Mouse (Mus musculus) left cerebral cortex, postnatal 25 days (tissue): Measurements from ENCODE around the gene Klf12. TPM values are rescaled to one million over a fixed set of nuclear protein-coding genes. Genes with fewer than 3 reads are reported as not detected.
A peak's percentile ranks its signal among the peaks of the same experiment; 100 is the strongest.
"Not testable (repeated sequence)": the region's sequence is repeated elsewhere in the genome, so short reads cannot be mapped to it uniquely, and the experiment has no call there.

Source experiments
- DNase-seq, 2 experiments: peaks; one replicate each; pipeline ENCODE4 v3.0.0; 2022; ENCODE audit warnings: low spot score in 2 of 2, mixed read lengths in 1 of 2
- intact Hi-C: fragments of 180-260 bp; cut with DNase I; formaldehyde crosslinking; loops from one replicate; pipeline ENCODE4 v1.15.1; 2025
- total RNA-seq, 2 experiments: library from RNA; stranded (reverse); gene quantifications; 2 replicates each; pipeline ENCODE4 v1.2.3; 2021

The Klf12 gene
- total RNA-seq, 2 experiments from 2014 or later: 45.1 to 51.3 TPM

DNA sequence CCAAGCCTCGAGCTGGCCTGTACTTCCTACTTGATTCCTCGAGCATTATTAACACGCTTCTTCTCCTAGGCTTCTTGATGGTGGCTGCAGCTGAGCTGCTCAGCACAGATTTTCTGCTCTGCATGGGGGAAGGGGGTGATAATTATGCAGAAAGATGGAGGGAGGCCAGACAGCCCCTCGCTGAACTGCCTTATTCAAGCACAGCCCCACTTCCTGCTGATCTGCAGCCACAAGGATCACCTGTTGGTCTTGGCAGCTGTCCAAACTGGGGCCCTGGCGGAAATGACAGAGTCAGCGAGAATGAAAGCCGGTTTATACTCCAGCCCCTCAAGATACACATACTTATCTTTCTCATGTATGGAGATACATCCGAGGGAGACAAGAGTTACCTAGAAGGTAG is 341.3 kb downstream of the Klf12 start:
- DNase-seq: peak; percentile 13 to 21
- intact Hi-C loops: loop anchor here (5.0 kb wide), 1 partner anchor 344 kb away; no protein-coding TSS in a partner anchor

DNA sequence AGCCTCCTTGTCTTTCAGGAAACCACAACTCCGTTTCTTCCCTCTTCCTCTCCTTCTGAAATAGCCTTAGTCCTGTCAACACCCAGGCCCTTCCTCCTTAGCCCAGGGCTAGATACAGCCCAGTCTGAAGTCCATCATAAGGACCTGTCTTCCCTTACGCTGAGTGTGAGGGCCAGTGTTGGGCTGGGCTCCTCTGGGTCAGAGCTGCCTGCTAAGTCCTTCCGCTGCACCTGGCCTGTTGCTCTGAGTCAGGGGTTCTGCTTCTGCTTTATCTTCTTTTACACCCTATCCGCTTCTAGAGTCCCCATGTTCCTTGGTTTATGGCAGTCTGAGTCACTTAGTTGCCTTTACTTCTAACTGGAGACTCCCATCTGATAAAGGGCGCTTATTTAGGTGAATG is 351.0 kb downstream of the Klf12 start:
- DNase-seq: no peak
- intact Hi-C loops: loop anchor here (2.0 to 5.0 kb wide), 3 partner anchors 554 to 1493 kb away; no protein-coding TSS in a partner anchor

DNA sequence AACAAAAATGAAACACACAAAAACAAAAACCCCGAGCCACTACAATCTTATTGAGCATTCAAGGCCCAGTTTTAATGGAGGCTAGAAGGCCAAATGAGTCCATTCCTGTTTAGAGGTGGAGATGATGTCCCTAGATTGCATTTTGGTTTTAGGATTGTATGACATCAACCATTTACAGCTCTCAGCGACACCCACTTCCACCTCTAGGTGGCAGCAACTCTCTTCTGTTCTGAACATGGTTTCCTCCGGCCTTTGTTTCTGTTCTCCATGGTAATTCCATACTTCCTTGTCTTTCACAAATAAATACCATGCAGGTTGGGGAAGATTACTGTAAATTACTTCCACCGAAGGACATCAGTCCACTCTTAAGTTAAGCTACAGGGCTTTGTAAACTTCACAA is 352.6 kb downstream of the Klf12 start:
- peak; percentile 80 to 86 for DNase-seq
- intact Hi-C loops: loop anchor here (2.0 to 5.0 kb wide), 3 partner anchors 555 to 1495 kb away; no protein-coding TSS in a partner anchor

DNA sequence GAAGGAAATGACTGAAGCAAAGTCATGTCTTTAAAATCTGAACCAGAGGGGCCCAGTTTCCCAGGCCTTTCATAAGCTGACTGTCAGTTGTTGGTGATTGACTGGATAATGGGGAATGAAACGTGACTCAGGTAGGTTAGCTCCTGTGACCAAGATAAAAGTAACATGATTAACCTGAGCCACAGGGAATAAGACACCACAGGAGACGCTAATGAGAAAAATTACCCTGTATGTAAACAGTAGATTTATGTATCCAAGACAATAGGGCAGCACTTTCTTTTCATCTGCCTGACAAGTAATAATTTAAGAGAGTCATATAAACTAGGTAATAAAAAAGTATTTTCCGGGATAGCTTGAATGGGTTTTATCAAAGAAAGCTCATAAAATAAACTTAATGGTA is 372.6 kb downstream of the Klf12 start:
- intact Hi-C loops: no loop called here
- DNase-seq: no peak

DNA sequence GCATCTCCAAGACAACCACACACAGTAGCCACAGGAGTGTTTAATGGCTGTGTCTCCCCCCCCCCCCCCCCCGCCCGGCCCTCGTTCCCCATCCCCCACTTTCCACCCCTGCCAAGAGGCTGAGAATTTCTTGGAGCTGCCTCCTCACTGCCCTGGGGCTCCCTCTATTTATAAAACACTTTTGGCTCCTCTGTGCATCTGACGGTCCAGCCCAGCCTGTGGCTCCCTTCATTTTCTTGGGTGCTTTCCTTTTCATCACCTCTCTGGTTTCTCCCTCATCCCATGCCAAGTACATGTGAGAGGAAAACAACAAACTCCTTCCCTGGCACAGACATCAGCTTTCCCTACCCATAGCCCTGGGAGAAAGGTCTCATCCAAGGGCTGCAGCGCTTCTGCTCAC is 373.6 kb downstream of the Klf12 start:
- intact Hi-C loops: no loop called here
- DNase-seq: no peak

DNA sequence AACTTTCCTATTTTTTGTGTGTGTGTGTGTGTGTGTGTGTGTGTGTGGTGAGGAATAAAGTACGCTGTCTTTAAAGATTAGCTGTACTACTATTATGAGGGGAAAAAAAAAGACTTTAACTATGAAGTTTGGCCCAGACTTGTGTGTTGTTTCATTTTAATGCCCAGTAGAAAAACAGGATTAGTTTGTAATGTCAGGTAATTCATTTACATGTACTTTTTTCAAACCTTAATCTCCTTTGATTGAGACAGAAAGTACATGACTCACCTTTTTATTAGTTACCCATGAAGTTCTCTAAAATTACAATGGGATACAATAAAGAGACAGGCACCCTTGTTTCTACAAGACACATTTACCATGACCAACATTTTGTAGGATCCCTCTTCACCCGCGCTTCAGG is 383.6 kb downstream of the Klf12 start:
- no peak for DNase-seq

DNA sequence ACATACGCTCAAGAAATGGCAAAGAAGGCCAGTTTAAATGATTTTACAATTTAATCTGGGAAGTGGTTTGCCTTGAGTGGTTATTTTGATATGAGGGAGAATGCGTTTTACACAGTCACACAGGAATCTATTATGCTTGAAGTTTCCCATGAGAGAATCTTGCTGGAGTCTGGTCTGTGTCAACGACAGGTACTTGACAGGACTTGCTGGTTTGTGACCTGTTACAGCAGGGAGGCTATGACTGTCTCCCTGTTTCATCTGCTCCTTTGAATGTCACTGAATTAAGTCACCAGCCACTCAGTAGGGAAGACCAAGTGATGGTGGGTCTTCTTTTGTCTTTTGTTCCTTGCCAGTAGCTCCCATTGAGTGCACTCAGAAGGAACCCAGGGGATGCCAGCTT is 385.6 kb downstream of the Klf12 start:
- no peak for DNase-seq
- intact Hi-C loops: no loop called here

More for the DNA sequence above, 383.6 kb downstream of the Klf12 start:
- intact Hi-C loops: no loop called here

DNA sequence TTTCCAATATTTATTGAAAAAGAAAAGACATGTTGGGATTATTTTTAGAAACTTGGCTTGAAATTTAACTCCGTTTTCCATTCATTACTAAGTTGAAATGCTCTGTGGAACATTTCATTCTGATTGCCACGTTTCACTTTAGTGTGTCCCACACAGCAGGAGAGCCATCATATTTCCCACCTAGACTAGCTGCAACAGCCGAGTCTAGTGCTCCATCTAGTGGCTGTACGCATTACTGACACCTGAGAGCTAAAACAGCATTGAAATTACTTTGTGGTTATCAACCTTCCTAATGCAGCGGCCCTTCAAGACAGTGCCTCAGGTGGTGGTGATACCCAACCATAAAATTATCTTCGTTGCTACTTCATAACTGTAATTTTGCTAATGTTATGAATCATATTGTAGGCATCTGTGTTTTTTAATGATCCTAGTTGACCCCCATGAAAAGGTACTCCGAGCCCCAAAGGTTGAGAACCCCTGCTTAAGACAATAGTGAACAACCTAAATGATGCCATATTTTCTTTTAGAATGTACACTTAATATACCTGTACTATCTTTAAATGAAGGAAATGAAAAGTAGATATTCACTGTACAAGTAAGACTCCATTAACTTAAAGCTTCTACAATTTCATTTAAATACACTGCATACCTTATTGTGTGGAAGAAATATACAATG is 389.6 kb downstream of the Klf12 start:
- intact Hi-C loops: loop anchor here (1.0 to 5.0 kb wide), 3 partner anchors 148 to 753 kb away; partner anchors contain the start of gene Klf5
- peak; percentile 82 to 87 for DNase-seq

DNA sequence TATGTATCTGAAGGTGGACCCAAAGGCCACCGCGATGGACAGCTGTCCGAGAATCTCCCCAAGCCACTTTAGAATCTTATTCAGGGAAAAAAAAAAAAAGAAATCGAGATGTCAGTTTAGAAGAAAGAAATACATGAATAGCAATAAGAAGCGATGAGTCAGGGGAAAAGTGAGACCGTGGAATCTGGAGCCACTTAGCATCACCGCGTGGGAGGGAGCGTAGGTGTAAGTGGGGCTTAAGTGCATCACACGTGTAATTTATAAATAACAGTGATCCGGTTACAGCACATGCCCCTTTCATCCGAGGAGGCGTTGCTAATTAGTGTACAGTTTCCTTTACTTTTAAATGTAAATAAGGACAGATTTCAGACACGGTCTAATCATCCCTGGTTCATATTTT is 390.4 kb downstream of the Klf12 start:
- intact Hi-C loops: loop anchor here (1.0 to 5.0 kb wide), 3 partner anchors 147 to 752 kb away; partner anchors contain the start of gene Klf5
- DNase-seq: peak; percentile 49 to 74

DNA sequence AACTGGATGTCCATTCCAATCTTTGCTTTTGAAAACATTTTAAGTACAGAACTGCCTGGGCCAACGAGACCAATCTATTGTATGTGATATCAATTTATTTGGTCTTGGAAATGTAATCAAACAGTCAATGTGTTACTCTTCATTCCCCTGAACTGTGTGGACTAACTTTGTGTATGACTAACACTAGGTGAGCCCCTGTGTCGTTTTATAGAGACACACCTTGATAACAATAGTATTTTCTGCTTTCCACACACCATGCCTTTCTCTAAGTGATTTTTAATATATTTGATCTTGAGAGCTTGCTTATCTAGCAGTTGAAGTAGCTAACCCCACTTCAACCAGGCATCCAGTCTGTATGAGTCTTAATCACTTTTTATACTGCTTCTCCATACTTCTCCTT is 398.0 kb downstream of the Klf12 start:
- intact Hi-C loops: no loop called here
- DNase-seq: no peak

DNA sequence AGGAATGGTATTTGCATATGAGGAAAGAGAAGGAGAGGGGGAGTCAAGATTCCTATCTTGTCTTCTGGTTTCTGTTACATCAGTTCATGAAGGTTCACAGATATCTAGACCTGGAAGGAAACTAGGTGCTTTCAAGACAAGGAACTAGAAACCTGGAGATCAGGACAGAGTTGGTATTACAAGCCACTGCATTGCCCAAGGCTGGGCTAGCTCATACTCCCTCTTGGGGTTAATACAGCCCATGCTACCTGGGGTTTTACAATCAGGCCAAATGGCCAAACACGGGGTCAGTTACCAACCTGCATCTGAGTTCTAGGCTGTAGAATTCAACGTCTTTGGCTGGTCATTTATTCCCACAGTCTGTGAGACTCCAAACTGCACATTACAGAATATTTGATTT is 398.9 kb downstream of the Klf12 start:
- intact Hi-C loops: no loop called here
- DNase-seq: no peak

DNA sequence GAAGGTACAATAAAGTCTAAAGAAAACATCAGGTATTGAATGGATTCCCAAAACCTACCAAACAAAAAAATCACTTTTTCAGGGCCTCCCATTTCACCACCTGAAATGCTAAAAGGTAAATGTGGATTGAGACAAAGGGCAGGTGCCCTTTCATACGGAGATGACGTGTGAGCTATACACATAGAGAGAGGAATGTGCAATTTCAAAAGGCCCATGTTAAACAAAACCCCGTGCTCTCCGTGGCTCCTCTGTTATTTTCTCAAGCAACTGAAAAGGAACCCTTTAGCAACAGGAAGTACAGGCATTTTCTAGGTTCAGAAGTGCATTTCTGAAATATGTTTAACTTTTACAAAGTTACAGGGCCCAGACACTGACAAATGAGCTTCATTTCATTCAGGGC is 399.4 kb downstream of the Klf12 start:
- intact Hi-C loops: no loop called here

DNA sequence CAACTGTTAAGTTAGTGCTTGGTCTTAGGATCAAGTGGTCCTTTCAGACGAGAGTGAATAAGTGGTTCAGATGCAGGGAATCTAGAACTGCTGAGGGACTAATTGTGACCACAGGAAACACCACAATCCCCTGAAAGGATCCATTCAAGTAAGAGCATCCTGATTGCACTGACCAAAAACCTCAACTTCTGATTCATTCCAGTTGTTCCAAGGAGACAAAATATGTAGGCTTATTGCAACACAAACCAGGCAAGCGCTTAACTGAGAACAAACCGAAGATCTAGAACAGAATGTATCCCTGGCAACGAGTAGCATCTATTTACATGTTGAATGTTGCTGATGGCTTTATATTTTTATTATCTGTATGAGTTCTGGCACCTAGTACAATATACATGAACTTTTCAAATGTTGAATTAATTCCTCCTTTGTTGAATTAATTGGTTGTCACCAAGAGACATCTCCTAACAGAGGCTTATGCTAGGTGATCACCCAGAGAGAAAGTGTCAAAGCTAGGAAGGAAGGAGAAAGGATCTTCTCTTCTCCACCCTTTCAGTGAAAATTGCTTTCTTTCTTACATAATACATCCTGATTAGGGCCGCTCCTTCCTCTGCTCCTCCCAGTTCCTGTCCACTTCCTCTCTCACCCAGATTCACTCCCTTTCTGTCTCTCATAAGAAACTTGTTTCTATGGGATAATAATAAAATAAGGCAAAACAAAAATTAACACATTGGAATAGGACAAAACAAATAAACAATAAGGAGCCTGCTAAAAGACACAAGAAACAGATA is 407.5 kb downstream of the Klf12 start:
- intact Hi-C loops: no loop called here
- no peak for DNase-seq

More for the DNA sequence above, 399.4 kb downstream of the Klf12 start:
- no peak for DNase-seq

DNA sequence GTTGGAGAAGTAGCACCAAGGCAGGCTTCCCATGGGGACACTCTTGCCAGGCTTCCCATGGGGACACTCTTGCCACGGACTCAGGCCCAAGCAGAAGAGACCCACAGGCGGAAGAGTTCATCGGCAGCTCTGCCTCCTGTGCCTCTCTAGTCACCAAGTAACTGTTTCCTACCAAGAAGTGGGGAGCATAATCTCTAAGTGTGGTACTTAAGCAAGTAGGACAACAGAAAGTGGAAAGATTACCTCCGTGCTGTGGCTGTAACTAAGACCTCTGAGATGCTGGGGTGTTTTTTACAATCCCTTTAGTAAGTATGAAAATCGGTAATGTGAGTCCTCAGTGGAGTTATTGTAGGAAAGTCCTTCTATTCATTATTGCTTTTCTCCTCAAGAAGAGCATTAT is 410.8 kb downstream of the Klf12 start:
- intact Hi-C loops: no loop called here

DNA sequence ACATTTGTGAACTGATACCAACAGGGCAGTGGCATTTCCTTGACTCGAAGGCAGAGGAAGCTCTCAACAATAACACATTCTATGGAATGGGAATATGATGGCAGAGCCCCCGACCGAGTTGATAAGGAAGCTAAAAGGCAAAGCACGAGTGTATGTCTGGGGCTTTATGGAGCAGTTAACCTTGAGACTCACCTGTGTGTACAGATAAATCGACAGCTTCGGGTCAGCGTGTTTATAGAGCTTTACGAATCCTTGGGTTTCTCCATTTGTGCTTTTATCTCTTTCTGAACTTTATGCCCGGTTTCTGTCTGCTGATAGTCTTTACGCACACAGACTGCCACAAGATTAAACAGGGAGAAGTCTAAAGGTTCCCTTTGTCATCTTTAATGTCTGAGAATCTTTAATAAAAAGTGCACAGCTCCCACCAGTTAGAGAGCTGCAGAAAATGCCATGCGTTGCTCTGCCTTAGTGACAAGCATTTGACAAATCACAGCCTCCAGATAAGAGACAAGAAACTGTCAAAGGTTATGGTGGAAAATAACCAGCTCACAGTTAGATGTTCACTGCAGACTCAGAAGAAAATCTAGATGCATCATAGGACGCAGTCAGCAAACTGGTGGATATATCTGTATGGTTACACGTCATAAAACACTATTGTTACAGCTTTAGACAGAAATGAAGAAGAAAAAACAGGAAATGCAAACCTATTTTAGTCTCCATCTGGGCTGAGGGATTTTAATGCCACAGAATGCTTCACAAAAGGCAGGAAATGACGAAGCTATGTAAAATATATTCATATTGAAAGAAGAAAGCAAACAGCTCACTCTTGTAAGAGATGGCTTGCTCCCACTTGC is 428.1 kb downstream of the Klf12 start:
- DNase-seq: peak in 1 of 2 experiments; percentile 46
- intact Hi-C loops: loop anchor here (5.0 kb wide), 1 partner anchor 109 kb away; no protein-coding TSS in a partner anchor

More for the DNA sequence above, 410.8 kb downstream of the Klf12 start:
- DNase-seq: no peak

DNA sequence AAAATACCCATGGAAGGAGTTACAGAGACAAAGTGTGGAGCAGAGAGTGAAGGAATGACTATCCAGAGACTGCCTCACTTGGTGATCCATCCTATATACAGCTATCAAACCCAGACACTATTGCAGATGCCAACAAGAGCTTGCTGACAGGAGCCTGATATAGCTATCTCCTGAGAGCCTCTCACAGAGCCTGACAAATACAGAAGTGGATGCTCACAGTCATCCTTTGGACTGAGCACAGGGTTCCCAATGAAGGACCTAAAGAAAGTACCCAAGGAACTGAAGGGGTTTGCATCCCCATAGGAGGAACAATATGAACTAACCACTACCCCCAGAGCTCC is 430.0 kb downstream of the Klf12 start:
- DNase-seq, intact Hi-C loops: not testable (repeated sequence)

DNA sequence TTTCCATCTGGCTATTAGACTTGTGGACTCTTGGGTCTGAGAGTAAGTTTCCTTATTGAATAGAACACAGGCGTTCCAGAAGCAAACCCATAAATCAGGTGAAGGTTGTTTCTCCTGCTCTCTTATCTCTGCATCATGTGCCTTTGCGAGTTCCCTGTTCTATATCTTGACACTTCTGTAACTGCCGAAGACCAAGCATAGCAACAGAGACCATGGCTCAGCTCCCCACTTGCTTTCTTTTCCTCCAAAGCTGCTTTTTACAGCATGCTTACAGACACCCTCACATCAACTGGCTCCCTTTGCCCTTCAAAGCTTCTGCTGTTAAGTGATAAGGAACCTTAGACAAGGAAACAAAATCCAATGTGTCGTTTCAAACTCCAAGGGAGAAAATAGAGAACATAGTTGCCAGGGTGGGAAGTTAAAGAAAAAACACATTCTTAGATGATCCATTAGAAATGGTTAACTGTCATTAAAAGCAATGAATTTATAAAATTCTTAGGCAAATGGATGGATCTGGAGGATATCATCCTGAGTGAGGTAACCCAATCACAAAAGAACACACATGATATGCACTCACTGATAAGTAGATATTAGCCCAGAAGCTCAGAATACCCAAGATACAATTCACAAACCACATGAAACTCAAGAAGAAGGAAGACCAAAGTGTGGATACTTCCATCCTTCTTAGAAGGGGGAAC is 430.6 kb downstream of the Klf12 start:
- intact Hi-C loops, DNase-seq: not testable (repeated sequence)

DNA sequence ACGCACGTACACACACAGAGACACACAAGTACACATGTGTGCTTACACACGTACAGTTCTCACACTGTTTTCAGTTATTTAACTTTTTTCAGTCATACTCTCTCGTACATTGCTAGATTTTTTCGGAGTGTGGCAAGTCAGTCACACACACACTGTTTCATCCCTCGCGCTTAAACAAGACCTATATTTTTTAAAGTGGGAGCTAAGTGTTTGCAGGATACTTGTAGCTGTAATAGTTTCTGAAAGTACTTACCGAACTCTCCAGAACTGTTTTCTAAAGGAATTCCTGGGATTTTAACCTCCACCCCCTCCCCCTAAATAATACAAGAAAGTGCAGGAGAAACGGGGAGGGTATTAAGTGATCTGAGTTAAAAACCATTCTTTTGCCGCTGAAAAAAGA is 434.1 kb downstream of the Klf12 start:
- intact Hi-C loops: no loop called here
- DNase-seq: no peak

DNA sequence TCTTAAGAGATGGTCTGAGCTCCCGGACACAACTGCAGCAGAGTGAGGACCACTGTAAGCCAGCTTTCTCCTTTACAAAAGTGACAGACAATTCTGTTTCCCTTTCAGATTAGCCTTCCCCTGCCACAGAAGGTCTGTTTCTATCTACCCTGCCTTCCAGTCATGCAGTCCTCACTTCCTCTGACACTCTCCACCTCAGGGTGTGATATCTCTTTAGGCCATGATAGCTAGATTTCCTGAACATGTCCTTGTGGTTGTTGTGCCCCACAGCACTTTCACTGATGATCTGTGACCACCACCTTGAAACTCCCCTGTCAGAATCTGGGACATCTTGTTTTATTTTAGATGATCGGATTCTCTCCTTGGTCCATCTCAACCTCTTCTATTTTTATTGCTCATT is 437.0 kb downstream of the Klf12 start:
- intact Hi-C loops: no loop called here
- DNase-seq: no peak
